Mouse (Mus musculus) thymus, postnatal 4 days (tissue): ENCODE data around the gene Dmrtb1.

Source experiments
- DNase-seq: peaks from one replicate; pipeline ENCODE4 v3.0.0; 2021

Gene Dmrtb1

DNA sequence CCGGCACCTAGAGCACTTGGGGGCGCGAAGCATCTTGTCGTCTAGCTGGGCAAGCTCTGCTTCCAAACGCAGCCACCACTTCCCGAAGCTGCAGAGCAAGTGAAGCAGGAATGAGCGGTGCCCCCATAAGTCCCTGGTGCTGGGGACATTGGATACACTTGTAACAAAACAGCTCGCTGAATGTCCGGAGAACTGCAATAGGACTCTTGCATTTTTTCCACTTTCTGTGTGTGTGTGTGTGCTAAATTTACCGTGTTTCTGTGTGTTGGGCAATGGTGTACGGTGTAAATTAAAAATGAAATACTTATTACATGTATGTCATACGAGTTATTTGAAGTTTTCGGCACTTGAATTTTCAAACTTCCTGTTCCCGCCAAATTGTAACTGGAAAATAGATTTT, at the start of gene Dmrtb1:
Gene Dmrtb1, minus strand, starts transcription at position 101 of the 400 bp plus-strand sequence.
- DNase-seq = no peak

- no peak for DNase-seq
These were observed 49.6 kb upstream of the Dmrtb1 start for GRCm38 (mm10) chr4:107733603-107734002.

DNA sequence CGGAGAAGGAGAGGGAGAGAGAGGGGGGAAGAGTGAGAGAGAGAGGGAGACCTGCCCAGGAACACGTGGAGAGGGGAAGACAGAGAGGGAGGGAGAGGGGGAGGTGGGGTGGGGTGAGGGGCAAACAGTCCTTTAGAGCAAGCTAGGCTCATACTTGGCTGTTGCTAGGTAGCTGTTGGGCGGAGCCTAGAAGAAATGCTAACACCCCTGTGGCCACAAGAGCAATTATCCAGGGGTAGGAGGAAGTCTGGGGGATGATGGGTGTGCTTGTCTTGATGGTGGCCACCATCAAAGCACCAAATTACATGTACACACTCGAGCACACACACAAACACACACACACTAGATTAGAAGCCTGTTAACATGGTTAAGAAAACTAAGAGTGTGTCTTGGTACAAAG, 48.6 kb upstream of the Dmrtb1 start:
- DNase-seq = no peak

- no peak for DNase-seq
These were observed 48.2 kb upstream of the Dmrtb1 start for GRCm38 (mm10) chr4:107732182-107732581.

DNA sequence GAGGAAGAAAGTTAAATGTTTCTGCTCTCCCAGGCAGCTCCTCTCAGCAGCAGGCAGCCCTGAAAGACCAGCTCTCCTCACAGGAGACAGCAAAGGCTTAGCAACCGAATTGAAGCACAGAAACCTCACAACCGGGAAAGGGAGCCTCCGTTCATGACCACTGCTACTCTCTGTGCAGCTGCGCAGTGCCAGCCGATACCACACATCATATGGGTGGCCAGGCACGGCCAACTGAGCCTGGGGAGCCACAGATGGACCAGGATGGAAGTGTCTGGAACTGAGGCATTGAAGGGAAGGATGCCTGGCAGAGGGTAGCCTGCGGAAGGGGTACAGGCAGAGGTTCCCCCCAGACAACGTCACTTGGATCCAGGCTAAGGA, 47.0 kb upstream of the Dmrtb1 start:
- DNase-seq = no peak

- no peak for DNase-seq
These were observed 46.5 kb upstream of the Dmrtb1 start for GRCm38 (mm10) chr4:107730391-107731087.

DNA sequence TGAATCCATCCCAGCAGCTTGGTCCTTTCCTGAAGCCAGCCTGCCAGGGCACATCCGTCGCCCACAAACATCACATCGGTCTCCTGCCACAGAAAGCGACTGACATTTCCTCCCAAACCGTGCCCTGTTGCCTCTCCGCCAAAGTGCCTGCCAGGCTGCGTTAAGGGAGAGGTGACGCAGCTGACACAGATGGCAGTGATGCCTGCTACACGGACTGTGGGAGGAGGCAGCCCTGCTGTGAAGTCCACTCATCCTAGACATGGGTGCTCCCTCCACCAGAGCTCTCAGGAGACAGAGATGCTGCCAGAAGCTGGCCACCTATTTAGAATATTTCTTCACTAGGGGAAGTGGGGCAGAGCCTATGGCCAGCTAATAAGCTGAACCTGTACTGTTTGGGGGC, 41.4 kb upstream of the Dmrtb1 start:
- DNase-seq = no peak

GRCm38 (mm10) chr4:107720043-107720830, 36.2 kb upstream of the Dmrtb1 start:
- no peak for DNase-seq

DNA sequence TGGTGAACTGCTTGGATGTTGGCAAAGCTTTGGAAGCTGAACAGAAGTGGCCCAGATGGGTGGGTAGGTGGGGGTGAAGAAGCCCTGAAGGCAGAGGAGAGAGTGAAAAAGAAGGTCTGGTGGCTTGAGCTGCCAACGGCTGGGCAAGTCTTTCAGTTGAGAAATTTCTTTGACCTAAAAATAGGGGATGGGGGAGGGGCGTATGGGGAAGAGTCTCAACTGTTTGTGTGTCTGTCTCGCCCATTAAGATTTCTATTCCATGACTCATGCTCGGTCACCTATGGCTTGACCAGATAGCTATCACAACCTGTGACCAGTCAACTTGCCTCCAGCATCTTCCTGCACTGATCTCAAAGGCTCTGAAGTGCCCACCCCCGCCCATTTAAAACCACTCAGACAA, 35.1 kb upstream of the Dmrtb1 start:
- no peak for DNase-seq

DNA sequence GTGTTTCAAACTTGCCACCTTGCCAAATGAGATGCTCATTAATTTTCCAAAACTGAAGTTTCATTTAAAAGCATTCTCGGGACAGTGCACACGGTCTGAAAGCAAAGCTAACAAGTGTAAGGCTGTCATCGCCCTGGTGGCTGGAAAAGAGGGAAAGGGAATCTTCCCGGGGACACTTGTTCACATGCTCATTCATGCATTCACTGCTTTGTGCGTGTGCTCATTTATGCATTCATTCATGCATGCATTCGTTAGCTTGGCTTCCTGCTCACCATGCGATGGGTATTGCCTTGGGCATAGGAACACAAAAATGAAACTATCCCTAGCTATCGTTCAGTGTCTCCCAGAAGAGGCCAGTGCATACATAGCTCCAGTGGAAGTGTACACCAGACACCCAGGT, 34.7 kb upstream of the Dmrtb1 start:
- no peak for DNase-seq

DNA sequence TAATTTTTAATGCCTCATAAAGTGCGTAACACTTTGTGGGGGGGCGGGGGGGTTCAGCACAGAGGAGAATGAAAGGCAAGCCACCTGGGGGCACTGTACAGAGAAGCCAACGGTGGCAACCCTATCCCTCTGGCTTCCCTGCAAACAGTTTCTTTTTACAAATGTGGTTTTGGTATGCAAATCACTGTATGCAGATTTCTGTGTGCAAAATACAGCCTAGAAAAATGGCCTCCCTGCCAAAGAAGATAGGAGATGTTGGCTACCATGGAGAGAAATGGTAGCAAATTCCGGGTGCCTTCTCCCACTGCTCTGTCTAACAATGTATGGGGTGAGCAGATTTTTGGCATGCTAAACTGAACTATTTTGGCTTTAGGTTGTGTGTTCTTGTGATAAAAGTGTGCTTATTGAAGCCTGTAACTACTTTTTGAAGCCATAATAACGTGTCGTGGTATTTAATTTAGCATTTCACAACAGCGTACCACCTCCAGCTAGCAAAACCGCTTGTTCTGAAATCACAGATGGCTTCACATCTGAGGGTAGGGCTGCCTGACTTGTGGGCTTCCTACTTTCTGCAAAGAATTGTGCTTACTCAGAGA, 33.8 kb upstream of the Dmrtb1 start:
- DNase-seq = no peak

GRCm38 (mm10) chr4:107716754-107717299, 32.8 kb upstream of the Dmrtb1 start:
- no peak for DNase-seq

GRCm38 (mm10) chr4:107706884-107707283, 22.9 kb upstream of the Dmrtb1 start:
- no peak for DNase-seq

- DNase-seq = peak; percentile 70
These were observed 20.2 kb upstream of the Dmrtb1 start for GRCm38 (mm10) chr4:107704185-107704584.

- no peak for DNase-seq
These were observed 17.6 kb upstream of the Dmrtb1 start for GRCm38 (mm10) chr4:107701679-107702078.

GRCm38 (mm10) chr4:107701116-107701515, 17.1 kb upstream of the Dmrtb1 start:
- peak; percentile 75 for DNase-seq

GRCm38 (mm10) chr4:107699271-107699670, 15.2 kb upstream of the Dmrtb1 start:
- DNase-seq = no peak

GRCm38 (mm10) chr4:107693816-107694215, 9.8 kb upstream of the Dmrtb1 start:
- DNase-seq = no peak

GRCm38 (mm10) chr4:107688213-107688612, 4.2 kb upstream of the Dmrtb1 start:
- no peak for DNase-seq

DNA sequence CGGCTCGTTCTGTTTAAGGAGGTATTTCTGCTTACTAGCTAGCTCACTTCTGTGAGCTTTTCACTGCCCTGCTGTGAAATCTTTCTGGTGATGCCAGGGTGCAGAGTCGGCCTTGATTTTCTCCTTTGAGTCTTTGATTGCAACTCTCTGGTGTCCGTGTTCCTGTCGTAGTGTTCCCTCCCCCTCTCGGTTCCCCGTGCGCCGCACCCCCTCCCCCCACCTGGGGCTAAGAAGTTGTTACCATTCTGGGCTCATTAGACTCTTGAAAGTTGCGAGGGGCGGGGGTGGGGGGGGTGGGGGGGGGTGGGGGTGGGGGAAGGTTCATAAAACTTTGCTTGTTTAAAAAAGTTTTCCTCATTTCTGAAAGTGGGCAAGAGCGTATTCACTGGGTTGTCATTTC, 3.1 kb upstream of the Dmrtb1 start:
- no peak for DNase-seq

DNA sequence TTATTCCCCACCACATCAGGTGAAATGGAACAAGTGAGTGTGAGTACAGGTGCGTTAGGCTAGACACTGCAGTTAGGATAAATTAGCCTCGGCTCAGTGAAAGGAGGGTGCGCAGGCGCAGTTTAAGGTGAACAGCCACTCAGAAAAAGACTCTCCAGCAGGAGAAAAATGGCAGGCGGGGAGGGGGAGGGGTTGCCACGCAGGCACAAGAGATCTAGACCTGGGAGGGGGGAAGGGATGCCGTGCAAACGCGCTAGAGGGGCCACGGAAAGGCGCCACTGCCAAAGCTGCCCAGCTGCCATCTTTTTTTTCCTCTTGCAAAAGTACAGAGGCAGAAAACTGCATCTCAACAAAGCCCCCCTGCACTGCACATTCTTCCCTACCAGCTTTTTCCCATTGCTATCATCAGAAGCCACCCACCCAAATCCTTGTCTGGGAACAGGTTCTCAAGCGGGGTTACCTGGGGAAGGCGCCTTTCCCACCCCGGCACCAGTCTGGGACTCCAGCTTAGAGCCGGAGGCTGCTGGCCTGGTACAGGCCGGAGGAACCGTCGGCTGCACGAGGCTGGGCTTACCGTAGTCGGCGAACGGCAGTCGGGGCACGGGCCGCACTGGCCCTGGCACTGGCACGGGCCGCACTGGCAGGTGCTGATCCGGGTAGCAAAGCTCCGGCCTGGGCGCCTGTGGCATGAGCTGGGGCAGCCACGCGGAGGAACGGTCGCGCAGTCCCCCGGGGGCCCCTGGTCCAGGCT, 849 bp downstream of the Dmrtb1 start:
- DNase-seq = no peak

- DNase-seq = no peak
These were observed 2.8 kb downstream of the Dmrtb1 start for GRCm38 (mm10) chr4:107681099-107681849.
